Mouse (Mus musculus) gastrocnemius, postnatal 10 days (tissue): ENCODE results near the gene Zfp281. TPM values are rescaled to one million over a fixed set of nuclear protein-coding genes. Genes with fewer than 3 reads are reported as not detected.
A peak's percentile ranks its signal among the peaks of the same experiment; 100 is the strongest.

Experiments used
- DNase-seq: peaks from one replicate; pipeline ENCODE4 v3.0.0; 2021; ENCODE audit warnings: mixed read lengths
- long read RNA-seq, 2 experiments: library from polyadenylated mRNA; stranded (forward); transcript quantifications; one replicate each; pipeline ENCODE4 v2.0.0; 2021
- total RNA-seq, 2 experiments: library from RNA; stranded (reverse); gene quantifications; 2 replicates each; pipeline ENCODE4 v1.2.3; 2021

The Zfp281 gene
- total RNA-seq = 10 to 100 TPM in 1 of 2 experiments, 1 to 10 TPM in 1; 8.7 to 10.3 TPM
- long read RNA-seq, experiment 1, full-length matches to known transcripts = 16 of 23 reads
- long read RNA-seq, experiment 1, partial matches to known transcripts = 0 of 23 reads
- long read RNA-seq, experiment 1, other reads (novel, unspliced or antisense) = 7 of 23 reads
- long read RNA-seq, experiment 2, full-length matches to known transcripts = 17 of 19 reads
- long read RNA-seq, experiment 2, partial matches to known transcripts = 0 of 19 reads
- long read RNA-seq, experiment 2, other reads (novel, unspliced or antisense) = 2 of 19 reads

DNA sequence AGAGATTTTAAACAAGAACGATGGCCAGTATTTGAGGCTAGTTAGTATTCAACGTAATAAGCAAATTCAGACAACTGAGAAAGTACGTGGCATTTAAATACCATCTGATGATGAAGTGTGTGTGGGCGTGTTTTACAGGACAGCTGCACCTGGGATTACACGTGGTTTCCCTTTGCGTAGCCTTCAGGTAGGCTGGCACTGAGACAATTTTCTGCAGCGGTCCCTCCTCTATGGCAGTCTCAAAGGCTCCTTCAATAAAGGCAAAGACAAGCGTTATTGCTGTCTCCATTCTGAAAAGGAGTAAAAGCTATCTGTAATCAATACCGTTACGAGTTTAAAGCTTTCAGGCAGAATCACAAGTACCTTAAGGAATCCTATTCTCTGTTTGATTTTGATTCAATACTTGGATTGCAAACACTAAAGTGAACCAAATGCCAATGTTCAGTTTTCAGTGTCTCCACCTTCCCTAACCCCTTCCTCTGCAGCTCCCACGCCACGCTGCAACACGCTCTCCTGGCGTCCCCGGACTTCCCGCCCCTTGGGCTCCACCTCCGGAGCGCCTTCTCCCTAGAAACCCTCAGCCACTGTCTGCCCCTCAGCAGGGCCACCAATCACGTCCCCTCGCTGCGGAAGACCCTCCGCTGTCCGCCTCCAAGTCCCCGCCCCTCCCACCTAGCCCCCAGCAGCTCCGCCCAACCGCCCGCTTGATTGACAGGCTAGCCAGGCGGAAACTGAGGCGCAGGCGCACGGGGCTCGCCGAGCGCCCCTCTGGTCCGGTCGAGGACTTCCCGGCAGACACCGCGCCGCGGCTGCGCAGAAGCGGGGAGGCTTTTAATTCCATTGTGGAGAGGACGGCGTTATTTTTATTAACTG, at the start of gene Zfp281:
Zfp281 (plus strand) TSS at position 756 of the 873 bp plus-strand sequence.
- peak; percentile 95 for DNase-seq

DNA sequence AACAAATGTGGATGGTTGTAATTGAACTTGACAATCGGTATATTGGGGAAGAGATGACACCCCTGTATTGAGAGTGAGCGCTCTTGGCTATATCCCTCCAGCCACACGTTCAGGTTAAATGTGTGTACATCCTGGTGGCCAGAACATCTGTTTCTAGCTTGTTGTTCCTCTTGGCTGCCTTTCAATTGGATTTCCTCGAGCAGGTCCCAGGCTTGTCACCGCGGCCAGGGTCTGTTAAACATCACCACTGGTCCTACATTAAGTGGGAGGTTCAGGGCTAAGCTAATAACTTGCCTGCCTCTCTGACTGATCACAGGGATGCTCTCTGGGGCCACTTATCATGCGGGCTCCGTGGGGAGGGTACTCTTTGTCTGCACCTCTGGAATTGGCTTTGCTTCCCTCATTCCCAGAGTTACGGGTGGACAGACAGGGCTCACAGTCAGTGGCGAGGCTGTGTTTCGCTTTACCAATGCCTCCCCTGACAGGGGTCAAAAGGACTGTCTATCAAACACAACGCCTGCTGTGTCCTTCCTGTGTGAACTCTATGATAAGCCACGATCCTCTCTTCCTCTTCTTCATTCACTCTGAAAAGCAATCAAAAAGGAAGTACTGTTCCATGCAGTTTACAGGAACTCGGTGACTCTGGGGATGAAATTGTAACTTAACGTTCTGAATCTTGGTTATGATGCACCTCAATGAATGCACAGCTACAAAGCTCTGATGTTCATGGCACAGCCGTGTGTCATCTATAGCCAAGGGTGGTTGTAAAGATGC, 46.6 kb upstream of the Zfp281 start:
- no peak for DNase-seq

GRCm38 (mm10) chr1:136579360-136579759, 45.3 kb upstream of the Zfp281 start:
- no peak for DNase-seq

DNA sequence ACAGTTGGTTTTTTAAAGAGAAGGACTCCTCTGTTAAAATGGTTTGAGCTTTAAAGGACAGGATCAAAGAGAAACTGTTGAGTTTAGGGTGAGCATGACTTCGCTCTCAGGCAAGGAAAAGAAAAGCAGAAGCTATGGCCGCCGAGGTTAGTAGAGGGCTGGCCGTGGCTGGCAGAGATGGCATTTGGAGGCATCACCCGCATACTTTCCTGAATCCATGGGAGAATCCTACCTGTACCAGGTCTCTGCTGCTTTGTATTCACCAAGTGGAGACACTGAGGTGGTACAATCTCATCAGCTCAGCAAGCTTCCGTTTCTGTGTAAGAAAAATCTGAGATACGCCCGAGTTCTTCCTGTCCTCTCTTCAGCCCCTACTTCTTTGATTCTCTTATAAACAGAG, 44.4 kb upstream of the Zfp281 start:
- DNase-seq = no peak

- DNase-seq = no peak
Observed at GRCm38 (mm10) chr1:136581841-136582240, 42.9 kb upstream of the Zfp281 start.

DNA sequence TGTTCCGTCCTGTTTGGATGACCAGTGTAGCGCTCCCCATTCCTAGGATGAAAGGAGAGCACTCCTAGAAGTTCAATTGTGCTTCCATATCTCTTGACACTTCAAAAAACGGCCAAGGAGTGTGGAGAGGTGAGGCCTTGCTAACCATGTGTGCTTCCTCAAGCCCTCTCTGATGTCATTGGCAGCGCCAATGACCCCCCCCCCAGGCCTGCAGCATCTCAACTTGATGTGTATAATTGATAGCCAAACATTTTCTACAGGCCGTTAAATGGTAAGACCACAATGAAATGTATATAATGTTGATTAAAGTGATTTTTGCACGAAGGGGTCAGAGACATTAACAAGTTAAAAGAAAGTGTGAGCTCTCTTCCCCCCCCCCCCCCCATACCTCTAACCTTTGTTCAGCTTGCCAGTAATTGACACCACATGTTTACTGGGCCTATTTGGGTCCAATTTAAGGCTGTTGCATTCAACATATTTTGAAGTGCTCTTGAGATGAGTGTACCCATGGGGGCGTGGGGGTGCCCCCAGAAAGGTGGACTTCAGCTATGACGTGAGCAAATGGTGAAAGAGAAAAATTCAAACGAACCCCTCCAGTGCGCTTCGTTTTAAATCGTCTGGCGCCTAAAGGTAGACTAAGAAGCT, 36.8 kb upstream of the Zfp281 start:
- no peak for DNase-seq

DNA sequence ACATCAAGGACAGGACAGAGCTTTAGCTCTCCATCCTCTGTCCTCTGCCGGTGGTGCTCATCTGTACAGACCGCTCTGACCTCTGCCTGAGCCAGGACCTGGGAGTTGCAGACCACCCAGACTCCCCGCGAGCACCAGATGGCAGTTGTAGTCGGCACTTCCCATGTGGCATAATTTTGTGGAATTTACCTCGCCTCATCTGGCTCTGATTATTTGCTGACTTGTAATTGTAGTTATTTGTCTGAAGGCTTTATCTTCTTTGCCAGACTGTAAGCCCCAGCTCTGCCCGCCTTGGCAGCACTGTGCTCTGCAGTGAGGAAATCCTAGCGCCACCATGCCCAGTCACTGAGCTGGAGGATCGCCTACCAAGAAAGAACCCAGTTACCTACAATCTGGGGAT, 35.8 kb upstream of the Zfp281 start:
- DNase-seq = no peak

- DNase-seq = no peak
Observed at GRCm38 (mm10) chr1:136592741-136593140, 32.0 kb upstream of the Zfp281 start.

DNA sequence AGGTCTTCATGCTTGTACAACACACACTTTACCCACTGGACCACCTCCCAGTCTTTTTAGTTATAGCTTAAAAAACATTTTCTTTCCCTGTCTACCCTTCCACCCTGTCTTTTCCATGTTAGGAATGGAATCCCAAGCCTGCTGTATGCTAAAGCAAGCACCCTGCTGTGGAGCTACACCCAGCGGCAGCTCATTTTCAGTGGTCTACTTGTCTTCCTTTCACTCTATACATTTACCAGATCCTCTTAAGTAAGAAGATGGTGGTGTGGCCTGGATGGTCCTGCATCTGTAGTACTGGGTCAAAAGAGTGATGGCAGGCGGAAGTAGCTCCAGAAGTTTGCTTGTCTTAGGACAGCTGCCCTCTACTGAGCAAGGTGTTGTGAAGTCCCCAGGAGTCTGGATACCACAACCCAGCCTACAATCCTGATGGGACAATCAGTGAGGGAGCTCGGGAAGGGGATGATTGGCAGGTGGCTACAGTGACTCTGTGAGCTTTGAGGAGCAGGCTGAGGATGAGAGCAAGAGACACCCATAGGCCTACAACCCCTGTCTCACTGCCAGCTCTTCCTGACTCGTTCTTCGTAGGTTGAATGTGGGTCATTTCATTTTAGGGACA, 30.4 kb upstream of the Zfp281 start:
- DNase-seq = no peak

- DNase-seq = no peak
Observed at GRCm38 (mm10) chr1:136596821-136597220, 27.9 kb upstream of the Zfp281 start.

DNA sequence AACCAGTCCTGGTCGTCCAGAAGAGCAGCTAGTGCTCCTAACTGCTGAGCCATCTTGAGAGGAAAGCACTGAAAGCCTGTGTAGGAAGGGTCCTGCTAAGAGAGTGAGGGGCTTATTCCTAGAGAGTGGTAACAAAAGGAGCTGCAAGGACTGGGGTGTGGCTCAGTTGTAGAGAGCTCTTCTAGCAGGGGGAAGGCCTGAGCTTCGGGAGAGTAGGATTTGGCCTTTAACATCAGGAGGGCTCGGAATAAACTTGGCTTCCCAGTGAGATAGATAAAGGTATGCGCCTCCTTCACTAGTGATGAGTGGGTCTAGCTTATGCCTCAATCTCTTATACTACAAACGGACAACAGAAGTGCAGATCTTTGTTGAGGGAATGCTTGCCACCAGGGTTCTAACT, 26.4 kb upstream of the Zfp281 start:
- no peak for DNase-seq

DNA sequence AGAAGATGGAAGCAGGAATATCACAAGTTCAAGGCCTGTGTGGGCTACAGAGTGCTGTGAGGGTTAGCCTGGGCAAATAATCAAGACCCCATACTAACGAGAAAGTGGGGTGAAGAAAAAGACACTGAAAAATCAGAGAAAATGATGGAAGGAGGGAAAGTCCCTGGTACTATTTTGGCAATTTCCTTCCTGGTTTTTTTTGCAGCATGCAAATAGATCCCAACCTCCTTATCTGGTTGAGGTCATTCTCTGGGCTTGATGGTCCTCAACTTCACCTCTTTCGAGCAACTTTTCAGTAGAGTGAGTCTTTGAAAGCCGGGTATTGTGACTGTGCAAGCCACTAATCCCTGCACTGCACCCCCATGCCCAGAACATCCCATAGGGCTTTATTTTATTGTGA, 24.6 kb upstream of the Zfp281 start:
- no peak for DNase-seq

DNA sequence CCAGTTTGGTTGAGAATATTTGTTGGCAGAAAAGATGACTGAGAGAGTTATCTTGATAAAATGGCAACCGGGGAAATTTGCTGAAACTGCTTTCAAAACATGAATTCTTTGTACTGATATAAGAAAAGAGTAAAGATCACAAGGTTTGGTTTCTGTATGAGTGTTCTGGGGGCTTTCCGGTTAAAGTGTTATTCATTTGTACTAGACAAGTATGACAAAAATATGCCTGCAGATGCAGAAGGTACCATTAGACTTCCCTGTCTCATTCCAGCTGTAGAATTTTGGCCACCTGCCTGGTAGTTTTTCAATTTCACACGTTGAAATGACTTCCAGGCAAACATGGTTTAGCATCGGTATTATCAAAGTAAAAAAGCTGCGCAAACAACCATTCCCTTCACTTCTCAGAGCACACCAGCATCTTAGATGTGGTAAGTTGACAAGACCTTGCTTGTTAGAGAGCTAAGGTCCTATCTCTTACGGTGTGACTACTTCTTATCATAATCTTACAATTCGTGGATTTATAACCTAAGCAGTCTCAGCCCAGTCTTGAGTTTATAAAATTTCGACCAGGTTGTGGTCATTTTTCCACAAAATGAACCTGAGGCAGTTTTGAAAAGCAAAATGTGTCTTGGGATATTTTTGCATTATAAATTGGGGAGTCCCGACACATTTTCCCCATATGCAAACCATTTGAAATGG, 23.9 kb upstream of the Zfp281 start:
- no peak for DNase-seq

GRCm38 (mm10) chr1:136601346-136601888, 23.3 kb upstream of the Zfp281 start:
- no peak for DNase-seq

- DNase-seq = no peak
Observed at GRCm38 (mm10) chr1:136602303-136602702, 22.4 kb upstream of the Zfp281 start.

DNA sequence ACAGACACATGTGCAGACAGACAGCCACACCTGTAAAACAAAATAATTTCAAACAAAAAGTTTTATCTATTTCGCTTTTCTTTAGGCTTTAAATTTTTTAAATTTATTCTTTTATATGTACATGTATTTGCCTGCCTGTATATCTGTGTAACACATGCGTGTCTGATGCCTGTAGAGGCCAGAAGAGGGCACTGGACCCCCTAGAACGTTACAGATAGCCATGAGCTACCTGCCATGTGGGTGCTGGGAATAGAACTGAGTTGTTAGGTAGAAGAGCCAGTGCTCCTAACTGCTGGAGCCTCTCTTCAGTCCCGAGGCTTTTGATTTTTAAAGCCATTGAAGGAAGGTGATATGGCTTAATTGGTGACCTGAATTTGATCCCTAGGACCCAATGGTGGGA, 20.5 kb upstream of the Zfp281 start:
- DNase-seq = no peak

- no peak for DNase-seq
Observed at GRCm38 (mm10) chr1:136605790-136606189, 18.9 kb upstream of the Zfp281 start.

GRCm38 (mm10) chr1:136606278-136606677, 18.4 kb upstream of the Zfp281 start:
- DNase-seq = no peak

DNA sequence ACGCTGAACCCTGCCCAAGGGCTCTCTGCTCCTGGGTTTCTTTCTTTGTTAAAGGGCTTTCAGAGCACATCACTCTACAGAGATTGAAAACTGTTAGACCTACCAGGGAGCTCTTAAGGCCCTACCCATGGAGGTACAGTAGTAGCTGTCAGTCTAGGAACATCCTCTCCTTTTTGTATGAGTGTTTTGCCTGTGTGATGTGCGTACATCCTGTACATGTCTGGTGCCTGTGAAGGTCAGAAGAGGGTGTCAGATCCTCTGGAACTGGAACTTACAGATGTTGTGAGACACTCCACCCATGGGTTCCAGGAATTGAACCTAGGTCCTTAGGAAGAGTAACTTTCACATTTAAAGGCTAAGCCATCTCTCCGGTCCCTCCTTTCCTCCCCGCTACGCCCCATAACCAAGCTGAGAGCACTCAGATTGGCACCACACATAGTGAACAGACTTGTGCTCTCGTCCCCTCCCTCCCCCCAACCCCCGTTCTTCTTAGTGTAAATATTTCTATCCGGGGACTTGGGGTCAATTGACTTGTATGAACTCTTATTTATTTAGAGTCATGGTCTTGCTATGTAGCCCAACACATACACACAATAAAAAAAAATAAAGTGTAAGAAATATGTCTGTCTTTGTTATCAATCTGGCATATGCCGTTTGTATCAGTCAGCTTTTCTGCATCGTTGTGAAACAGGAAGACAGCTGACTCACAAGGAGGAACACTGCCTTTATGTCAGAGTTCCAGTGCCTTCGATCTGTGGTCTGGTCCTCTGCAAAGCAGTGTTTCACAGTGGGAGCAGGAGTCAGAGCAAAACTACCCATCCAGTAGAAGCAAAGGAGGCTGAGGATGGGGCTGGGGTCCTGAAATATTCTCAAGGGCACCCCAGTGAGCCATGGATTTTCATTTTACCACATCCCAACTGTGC, 16.1 kb upstream of the Zfp281 start:
- no peak for DNase-seq

DNA sequence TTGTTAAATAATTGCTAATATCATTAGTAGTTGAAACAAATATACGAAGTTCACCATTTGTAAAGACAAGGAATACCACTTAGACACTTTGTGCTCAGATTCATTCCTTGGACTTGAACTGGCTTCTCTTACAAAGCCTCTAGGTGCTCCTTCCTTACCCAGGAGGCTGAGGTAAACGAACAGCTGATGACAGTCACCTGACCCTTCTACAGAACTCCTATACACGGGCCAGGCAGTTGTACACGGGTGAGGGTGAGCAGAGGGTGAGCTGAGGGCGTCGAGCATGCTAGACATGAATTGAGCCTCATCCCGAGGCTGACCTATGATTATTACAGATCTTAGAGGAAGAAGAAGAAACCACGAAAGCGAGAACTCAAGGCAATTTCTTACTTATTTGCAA, 12.9 kb upstream of the Zfp281 start:
- DNase-seq = no peak
